Mouse (Mus musculus): ENCODE measurements around the gene Tmem266. TPM values are rescaled to one million over a fixed set of nuclear protein-coding genes. Genes with fewer than 3 reads are reported as not detected.

The Tmem266 gene
- polyA plus RNA-seq, 1 experiment: 0.54 TPM

GRCm38 (mm10) chr9:55332476-55332875, 5.8 kb downstream of the Tmem266 start:
- TF ChIP-seq CTCF (IDR thresholded peaks at IDR 0.05; ENCODE audit: control insufficient read depth, insufficient read depth, insufficient replicate concordance, low read depth, low read length): no peak
- no peak for TF ChIP-seq POLR2A (IDR thresholded peaks at IDR 0.05; ENCODE audit: control insufficient read depth, low read depth, low read length)
- H3K4me3 ChIP-seq (ENCODE audit: control insufficient read depth, low read depth, low read length): no peak overlapping the region
- no peaks in the 10 kb centered on the region for H3K27me3 ChIP-seq (ENCODE audit: control insufficient read depth, insufficient read depth, low read length)
- H3K27ac ChIP-seq (ENCODE audit: control insufficient read depth, insufficient read depth, low read depth, low read length): no peak overlapping the region
- H3K4me1 ChIP-seq (ENCODE audit: control insufficient read depth, insufficient read depth, low read length): no peaks in the 10 kb centered on the region
- no peaks in the 10 kb centered on the region for H3K36me3 ChIP-seq (ENCODE audit: control insufficient read depth, insufficient read depth, low read length)

DNA sequence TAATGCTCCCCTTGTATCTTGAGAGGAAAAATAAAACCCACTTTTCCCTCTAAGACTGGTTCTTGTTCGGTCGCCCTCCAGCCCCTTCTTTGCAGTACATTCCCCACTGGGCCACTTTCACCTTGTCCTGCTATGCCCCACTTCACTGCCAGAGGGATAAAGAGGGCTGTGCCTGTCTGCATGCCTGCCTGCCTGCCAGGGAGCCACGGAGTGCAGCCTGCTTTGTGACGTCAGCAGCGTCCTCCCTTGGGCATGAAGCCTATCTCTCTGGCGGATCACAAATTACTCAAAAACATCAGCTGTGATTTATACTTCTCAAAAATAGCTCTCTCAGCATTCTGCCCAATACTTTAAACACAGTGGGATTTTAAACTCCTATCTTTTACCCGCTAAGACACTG, 6.2 kb downstream of the Tmem266 start:
- Histone ChIP-seq H3K4me1 (ENCODE audit: control insufficient read depth, insufficient read depth, low read length) (no peaks in the 10 kb centered on the region), H3K4me3 (ENCODE audit: control insufficient read depth, low read depth, low read length) (no peak overlapping the region), H3K36me3 (ENCODE audit: control insufficient read depth, insufficient read depth, low read length) (no peaks in the 10 kb centered on the region), H3K27ac (ENCODE audit: control insufficient read depth, insufficient read depth, low read depth, low read length) (no peak overlapping the region), H3K27me3 (ENCODE audit: control insufficient read depth, insufficient read depth, low read length) (no peaks in the 10 kb centered on the region)
- TF ChIP-seq CTCF (IDR thresholded peaks at IDR 0.05; ENCODE audit: control insufficient read depth, insufficient read depth, insufficient replicate concordance, low read depth, low read length) (no peak), POLR2A (IDR thresholded peaks at IDR 0.05; ENCODE audit: control insufficient read depth, low read depth, low read length) (no peak)

DNA sequence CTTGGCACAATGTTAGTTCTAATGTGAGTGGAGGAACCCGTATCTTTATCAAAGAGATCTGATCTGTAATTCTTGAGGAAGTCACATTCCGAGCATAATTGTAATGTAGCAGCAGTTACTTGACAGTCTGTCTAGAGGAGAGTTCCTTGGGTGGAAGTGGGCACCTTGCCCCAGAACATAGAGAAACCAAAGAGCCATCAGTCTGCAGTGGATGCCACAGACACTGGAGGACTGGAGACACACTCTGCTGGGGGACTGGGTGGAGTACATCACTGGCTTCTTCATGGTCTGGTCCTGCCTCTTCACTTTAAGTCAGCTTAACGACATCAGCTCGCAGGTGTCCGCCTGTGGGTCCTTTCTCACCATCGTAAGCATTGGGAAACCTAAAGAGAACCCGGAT, 17.5 kb downstream of the Tmem266 start:
- Histone ChIP-seq H3K36me3 (ENCODE audit: control insufficient read depth, insufficient read depth, low read length) (no peaks in the 10 kb centered on the region), H3K4me3 (ENCODE audit: control insufficient read depth, low read depth, low read length) (no peak overlapping the region), H3K27me3 (ENCODE audit: control insufficient read depth, insufficient read depth, low read length) (no peaks in the 10 kb centered on the region), H3K27ac (ENCODE audit: control insufficient read depth, insufficient read depth, low read depth, low read length) (no peak overlapping the region), H3K4me1 (ENCODE audit: control insufficient read depth, insufficient read depth, low read length) (no peaks in the 10 kb centered on the region)
- TF ChIP-seq POLR2A (IDR thresholded peaks at IDR 0.05; ENCODE audit: control insufficient read depth, low read depth, low read length): no peak
- TF ChIP-seq CTCF (IDR thresholded peaks at IDR 0.05; ENCODE audit: control insufficient read depth, insufficient read depth, insufficient replicate concordance, low read depth, low read length): no peak

DNA sequence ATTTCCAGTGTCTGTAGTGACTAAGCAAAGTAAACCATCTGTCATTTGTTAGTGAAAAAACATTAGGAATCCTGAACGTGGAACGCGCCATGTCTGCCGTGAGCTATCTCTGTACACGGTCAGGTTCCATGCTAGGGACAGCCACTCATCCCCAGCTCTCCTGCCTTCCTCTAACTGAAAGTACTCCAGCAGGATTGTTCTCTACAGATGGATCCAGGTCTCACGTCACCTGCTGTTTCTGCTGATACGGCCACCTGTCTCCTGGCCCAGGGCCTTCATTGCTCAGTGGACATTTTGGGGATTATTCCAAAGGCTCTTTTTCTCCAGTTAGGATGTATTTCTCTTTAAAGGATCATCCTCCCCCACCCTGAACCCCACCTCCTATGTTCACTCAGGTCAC, 18.6 kb downstream of the Tmem266 start:
- Histone ChIP-seq H3K4me3 (ENCODE audit: control insufficient read depth, low read depth, low read length) (no peak overlapping the region), H3K27ac (ENCODE audit: control insufficient read depth, insufficient read depth, low read depth, low read length) (no peak overlapping the region), H3K27me3 (ENCODE audit: control insufficient read depth, insufficient read depth, low read length) (no peaks in the 10 kb centered on the region), H3K36me3 (ENCODE audit: control insufficient read depth, insufficient read depth, low read length) (no peaks in the 10 kb centered on the region), H3K4me1 (ENCODE audit: control insufficient read depth, insufficient read depth, low read length) (no peaks in the 10 kb centered on the region)
- TF ChIP-seq POLR2A (IDR thresholded peaks at IDR 0.05; ENCODE audit: control insufficient read depth, low read depth, low read length) (no peak), CTCF (IDR thresholded peaks at IDR 0.05; ENCODE audit: control insufficient read depth, insufficient read depth, insufficient replicate concordance, low read depth, low read length) (no peak)

GRCm38 (mm10) chr9:55348664-55349063, 22.0 kb downstream of the Tmem266 start:
- no peaks in the 10 kb centered on the region for H3K36me3 ChIP-seq (ENCODE audit: control insufficient read depth, insufficient read depth, low read length)
- H3K27me3 ChIP-seq (ENCODE audit: control insufficient read depth, insufficient read depth, low read length): no peaks in the 10 kb centered on the region
- TF ChIP-seq CTCF (IDR thresholded peaks at IDR 0.05; ENCODE audit: control insufficient read depth, insufficient read depth, insufficient replicate concordance, low read depth, low read length): no peak
- no peak for TF ChIP-seq POLR2A (IDR thresholded peaks at IDR 0.05; ENCODE audit: control insufficient read depth, low read depth, low read length)
- H3K4me3 ChIP-seq (ENCODE audit: control insufficient read depth, low read depth, low read length): no peak overlapping the region
- no peak overlapping the region for H3K27ac ChIP-seq (ENCODE audit: control insufficient read depth, insufficient read depth, low read depth, low read length)
- no peaks in the 10 kb centered on the region for H3K4me1 ChIP-seq (ENCODE audit: control insufficient read depth, insufficient read depth, low read length)

DNA sequence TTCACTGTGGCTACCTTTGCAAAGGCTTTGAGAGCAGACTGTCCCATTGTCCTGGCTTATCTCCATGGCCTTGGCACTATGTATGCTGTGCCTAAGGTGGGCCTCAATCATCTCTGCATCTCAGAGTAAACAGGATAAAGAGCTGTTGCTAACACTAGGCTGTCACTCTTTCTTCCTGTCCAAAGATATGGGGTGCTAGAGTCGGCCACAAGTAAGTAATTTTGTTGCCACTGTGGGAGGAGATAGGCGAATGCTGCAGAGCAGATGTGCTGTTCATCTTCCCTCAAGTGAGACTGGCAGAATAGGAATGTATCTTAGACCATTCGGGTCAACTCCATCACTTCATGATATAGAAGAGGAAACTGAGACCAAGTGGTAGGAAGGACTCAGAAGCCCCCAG, 28.0 kb downstream of the Tmem266 start:
- H3K27ac ChIP-seq (ENCODE audit: control insufficient read depth, insufficient read depth, low read depth, low read length): no peak overlapping the region

GRCm38 (mm10) chr9:55355270-55355834, 28.6 kb downstream of the Tmem266 start:
- no peaks in the 10 kb centered on the region for H3K27me3 ChIP-seq (ENCODE audit: control insufficient read depth, insufficient read depth, low read length)
- H3K4me3 ChIP-seq (ENCODE audit: control insufficient read depth, low read depth, low read length): no peak overlapping the region

More for the DNA sequence above, 28.0 kb downstream of the Tmem266 start:
- H3K27me3 ChIP-seq (ENCODE audit: control insufficient read depth, insufficient read depth, low read length): no peaks in the 10 kb centered on the region
- no peaks in the 10 kb centered on the region for H3K4me1 ChIP-seq (ENCODE audit: control insufficient read depth, insufficient read depth, low read length)
- H3K4me3 ChIP-seq (ENCODE audit: control insufficient read depth, low read depth, low read length): no peak overlapping the region
- no peaks in the 10 kb centered on the region for H3K36me3 ChIP-seq (ENCODE audit: control insufficient read depth, insufficient read depth, low read length)
- TF ChIP-seq POLR2A (IDR thresholded peaks at IDR 0.05; ENCODE audit: control insufficient read depth, low read depth, low read length) (no peak), CTCF (IDR thresholded peaks at IDR 0.05; ENCODE audit: control insufficient read depth, insufficient read depth, insufficient replicate concordance, low read depth, low read length) (no peak)

DNA sequence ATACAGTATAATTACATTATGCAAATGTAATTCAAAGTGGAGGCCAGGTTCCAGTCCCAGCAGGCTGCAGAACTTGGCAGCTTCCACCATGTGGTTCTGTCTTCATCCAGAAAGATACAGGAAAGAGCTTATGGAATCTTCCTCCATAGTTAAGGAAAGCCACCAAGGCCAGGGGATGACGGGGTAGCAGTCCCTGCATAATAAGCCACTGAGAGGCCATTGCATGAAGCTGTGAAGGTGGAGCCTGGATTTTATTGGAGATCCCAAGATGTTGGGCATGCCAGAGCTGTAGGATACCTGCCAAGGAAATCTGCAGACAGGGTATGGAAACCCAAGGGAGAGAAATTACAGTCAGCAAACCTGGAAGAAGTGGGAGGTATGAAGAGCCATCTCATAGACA, 30.5 kb downstream of the Tmem266 start:
- no peak overlapping the region for H3K4me3 ChIP-seq (ENCODE audit: control insufficient read depth, low read depth, low read length)
- H3K27ac ChIP-seq (ENCODE audit: control insufficient read depth, insufficient read depth, low read depth, low read length): no peak overlapping the region
- TF ChIP-seq POLR2A (IDR thresholded peaks at IDR 0.05; ENCODE audit: control insufficient read depth, low read depth, low read length) (no peak), CTCF (IDR thresholded peaks at IDR 0.05; ENCODE audit: control insufficient read depth, insufficient read depth, insufficient replicate concordance, low read depth, low read length) (no peak)
- no peaks in the 10 kb centered on the region for H3K27me3 ChIP-seq (ENCODE audit: control insufficient read depth, insufficient read depth, low read length)
- no peaks in the 10 kb centered on the region for H3K36me3 ChIP-seq (ENCODE audit: control insufficient read depth, insufficient read depth, low read length)
- H3K4me1 ChIP-seq (ENCODE audit: control insufficient read depth, insufficient read depth, low read length): no peaks in the 10 kb centered on the region

More at GRCm38 (mm10) chr9:55355270-55355834, 28.6 kb downstream of the Tmem266 start:
- Histone ChIP-seq H3K36me3 (ENCODE audit: control insufficient read depth, insufficient read depth, low read length) (no peaks in the 10 kb centered on the region), H3K27ac (ENCODE audit: control insufficient read depth, insufficient read depth, low read depth, low read length) (no peak overlapping the region), H3K4me1 (ENCODE audit: control insufficient read depth, insufficient read depth, low read length) (no peaks in the 10 kb centered on the region)
- TF ChIP-seq CTCF (IDR thresholded peaks at IDR 0.05; ENCODE audit: control insufficient read depth, insufficient read depth, insufficient replicate concordance, low read depth, low read length) (no peak), POLR2A (IDR thresholded peaks at IDR 0.05; ENCODE audit: control insufficient read depth, low read depth, low read length) (no peak)
